Mouse (Mus musculus) heart, adult 11 months (tissue): ENCODE results near the gene 2010300C02Rik.

ENCODE experiments used
- DNase-seq: peaks from one replicate; pipeline ENCODE4 v3.0.0; 2022

The 2010300C02Rik gene

DNA sequence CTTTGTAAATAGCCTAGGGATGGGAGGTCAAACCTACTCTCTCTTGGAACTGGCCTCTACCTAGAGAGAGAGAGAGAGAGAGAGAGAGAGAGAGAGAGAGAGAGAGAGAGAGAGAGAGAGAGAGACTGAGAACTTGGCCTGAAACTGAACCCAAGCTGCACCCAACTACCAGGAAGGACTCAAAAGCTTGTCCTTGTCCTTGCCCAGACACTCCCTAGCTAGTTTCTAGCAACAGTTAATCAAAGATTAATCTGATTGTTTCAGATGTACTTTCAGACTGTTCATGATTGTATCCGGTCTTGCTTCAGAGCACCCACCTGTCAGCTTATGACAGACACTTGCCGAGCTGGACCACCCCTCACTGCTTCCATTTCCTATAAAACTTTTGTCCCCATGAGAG, 153.5 kb downstream of the 2010300C02Rik start:
- DNase-seq = no peak

DNA sequence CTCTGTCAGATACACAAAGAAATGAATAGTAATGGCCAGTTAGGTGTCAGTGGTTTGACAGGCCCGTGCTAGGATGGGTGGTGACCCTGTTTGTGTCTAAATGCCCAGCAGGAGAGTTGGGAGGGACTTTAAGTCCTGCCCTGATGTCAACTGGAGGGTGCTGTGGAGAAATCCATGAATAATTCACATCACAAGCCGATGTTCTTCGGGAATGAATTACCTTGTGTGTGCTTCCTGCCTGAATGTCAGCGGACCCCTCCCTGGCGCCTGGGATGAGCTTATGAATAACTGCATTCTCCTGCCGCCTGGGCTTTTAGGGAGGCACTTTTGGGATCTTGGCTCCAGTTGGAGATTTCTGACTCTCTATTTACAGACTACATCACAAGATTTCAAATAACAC, 154.5 kb downstream of the 2010300C02Rik start:
- peak; percentile 56 for DNase-seq

DNA sequence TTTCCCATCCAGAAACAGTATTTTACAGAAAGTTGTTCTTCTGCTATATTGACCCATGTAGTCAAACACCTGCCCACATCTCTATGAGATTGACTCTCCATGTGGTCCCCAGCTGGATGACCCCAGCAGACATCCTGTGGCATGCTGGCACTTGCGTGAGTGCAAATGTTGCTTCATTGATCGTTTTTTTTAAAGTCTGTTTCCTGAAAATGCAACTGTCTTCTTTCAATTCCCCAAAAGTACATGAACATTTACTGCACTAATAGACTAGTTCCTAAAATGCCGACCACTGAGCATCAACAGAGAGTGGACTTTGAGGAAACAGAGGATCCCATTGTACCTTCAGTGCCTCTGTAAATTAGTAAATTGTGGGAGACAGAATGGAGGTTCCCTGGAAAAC, 157.9 kb downstream of the 2010300C02Rik start:
- peak; percentile 94 for DNase-seq
